Mouse (Mus musculus): Measurements from ENCODE around the gene Abi2. TPM values are rescaled to one million over a fixed set of nuclear protein-coding genes. Genes with fewer than 3 reads are reported as not detected.
"Not testable (repeated sequence)": the region's sequence is repeated elsewhere in the genome, so short reads cannot be mapped to it uniquely, and the experiment has no call there.

Abi2 gene
- 5.9 to 11.5 TPM (median 8.9 TPM) in 3 replicates for total RNA-seq (2017)

GRCm38 (mm10) chr1:60409168-60409828 lies at the start of gene Abi2:
Gene Abi2 (plus strand): TSS chr1:60409619.
- peak; percentile 57; the same call in 1 of the 2 replicates for ATAC-seq (replicated peaks; ENCODE audit: insufficient number of reproducible peaks, low FRiP score, low TSS enrichment, poor library complexity, severe bottlenecking)

DNA sequence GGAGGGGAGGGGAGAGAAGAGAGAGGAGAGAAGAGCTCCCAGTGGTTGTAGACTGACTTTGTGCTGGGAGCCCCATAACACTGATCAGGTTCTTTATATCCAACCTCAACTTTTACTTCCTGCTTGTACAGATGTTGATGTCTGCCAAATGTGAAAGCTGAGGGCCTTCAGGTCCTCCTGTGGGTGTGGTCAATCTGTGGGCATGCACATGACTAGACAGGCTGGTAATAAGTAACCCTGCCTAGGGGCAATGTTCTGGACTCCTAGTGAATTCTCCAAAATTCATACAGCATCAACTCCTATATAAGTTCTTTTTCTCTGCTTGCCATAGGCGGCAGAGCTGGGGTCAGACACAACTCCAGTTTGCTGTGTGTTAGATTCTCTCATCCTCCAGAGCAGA lies 47.8 kb upstream of the Abi2 start:
- ATAC-seq (replicated peaks; ENCODE audit: insufficient number of reproducible peaks, low FRiP score, low TSS enrichment, poor library complexity, severe bottlenecking) = no peak

GRCm38 (mm10) chr1:60376556-60376955 lies 32.9 kb upstream of the Abi2 start:
- ATAC-seq (replicated peaks; ENCODE audit: insufficient number of reproducible peaks, low FRiP score, low TSS enrichment, poor library complexity, severe bottlenecking) = no peak

DNA sequence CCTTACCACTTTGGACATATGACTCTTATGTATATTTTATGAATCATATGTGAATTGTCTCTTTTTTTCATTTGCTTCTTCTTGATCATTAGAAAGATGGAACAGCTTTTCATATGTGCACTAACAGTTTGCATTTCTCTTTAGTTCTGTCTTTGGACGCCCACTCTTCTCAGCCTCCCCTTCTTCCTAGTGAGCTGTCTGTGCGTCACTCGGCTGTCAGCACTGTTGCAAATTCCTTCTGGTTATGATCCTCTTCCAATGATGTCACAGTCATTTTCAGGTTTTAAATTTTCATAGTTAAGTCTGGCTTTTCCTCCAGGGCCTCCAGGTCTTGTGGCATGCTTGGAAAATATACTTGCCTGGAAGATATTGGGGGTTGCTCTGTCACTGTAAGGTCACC lies 27.5 kb upstream of the Abi2 start:
- ATAC-seq (replicated peaks; ENCODE audit: insufficient number of reproducible peaks, low FRiP score, low TSS enrichment, poor library complexity, severe bottlenecking) = no peak

DNA sequence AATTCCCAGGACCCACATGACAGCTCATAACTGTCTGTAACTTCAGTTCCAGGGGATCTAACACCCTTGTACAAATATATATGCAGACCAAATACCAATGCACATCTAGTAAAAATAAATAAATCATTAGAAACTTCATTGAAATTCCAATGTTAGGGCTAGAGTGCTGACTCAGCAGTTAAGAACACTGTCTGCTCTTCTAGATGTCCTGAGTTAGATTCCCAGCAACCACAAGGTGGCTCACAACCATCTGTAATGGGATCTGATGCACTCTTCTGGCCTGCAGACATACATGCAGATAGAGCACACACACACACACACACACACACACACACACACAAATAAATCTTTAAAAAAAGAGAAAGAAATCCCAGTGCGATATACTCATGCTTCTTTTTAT lies 4.6 kb upstream of the Abi2 start:
- no peak for ATAC-seq (replicated peaks; ENCODE audit: insufficient number of reproducible peaks, low FRiP score, low TSS enrichment, poor library complexity, severe bottlenecking)

- no peak for ATAC-seq (replicated peaks; ENCODE audit: insufficient number of reproducible peaks, low FRiP score, low TSS enrichment, poor library complexity, severe bottlenecking)
These were observed 785 bp upstream of the Abi2 start for GRCm38 (mm10) chr1:60408501-60409167.

- ATAC-seq (replicated peaks; ENCODE audit: insufficient number of reproducible peaks, low FRiP score, low TSS enrichment, poor library complexity, severe bottlenecking) = no peak
These were observed 754 bp downstream of the Abi2 start for GRCm38 (mm10) chr1:60409928-60410817.

DNA sequence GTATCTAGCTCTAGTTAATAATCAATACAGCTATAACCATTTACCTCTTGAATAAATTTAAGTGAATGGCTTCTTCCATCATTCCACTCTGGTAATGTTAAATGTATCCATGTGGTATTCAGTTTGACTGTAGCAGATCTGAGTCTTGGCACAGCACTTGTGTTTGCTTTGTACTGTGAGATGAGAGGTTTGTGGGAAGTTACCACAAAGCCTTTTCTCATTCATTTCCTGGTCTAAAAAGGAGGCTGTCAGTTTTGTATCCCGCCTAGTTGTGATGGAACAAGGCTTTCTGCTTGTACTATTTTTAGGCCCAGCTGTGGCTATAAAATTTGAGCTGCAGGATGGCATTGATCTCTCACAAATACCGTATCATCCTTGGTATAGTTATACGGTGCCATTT lies 7.3 kb downstream of the Abi2 start:
- no peak for ATAC-seq (replicated peaks; ENCODE audit: insufficient number of reproducible peaks, low FRiP score, low TSS enrichment, poor library complexity, severe bottlenecking)

DNA sequence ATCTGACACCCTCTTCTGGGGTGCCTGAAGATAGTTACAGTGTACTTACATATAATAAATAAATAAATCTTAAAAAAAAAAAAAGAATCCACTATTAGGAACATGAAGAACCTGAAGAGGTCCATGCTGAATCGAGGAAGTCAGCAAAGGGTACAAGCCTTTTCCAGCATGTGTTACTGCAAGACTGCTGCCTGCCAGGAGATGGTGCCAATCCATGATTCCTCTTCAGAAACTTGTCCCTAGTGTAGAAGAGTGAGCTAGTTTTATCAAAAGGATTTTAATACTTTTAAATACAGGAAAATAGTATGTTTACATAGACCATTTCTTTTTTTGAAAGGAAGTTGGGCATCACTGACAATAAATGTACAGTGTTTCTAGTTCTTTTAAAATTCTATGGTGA lies 14.5 kb downstream of the Abi2 start:
- no peak for ATAC-seq (replicated peaks; ENCODE audit: insufficient number of reproducible peaks, low FRiP score, low TSS enrichment, poor library complexity, severe bottlenecking)

DNA sequence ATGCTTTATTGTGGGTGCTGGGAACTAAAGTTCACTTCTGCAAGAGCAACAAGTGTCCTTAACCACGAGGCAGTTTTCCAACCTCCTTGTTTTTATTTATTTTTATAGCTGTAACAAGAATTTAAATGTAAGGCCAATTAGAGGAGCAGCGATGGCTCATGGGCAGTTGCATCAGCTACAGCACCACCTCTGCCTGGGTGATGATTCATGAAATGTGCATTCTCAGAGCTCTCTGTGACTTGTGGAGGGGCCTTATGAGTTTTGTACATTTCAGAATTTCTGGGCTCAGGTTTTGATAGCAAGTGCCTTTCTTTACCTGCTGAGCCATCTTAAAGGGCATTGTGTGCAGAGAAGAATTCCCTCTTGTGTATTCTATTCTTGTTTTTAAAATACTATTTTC lies 18.9 kb downstream of the Abi2 start:
- no peak for ATAC-seq (replicated peaks; ENCODE audit: insufficient number of reproducible peaks, low FRiP score, low TSS enrichment, poor library complexity, severe bottlenecking)

- ATAC-seq (replicated peaks; ENCODE audit: insufficient number of reproducible peaks, low FRiP score, low TSS enrichment, poor library complexity, severe bottlenecking) = peak; percentile 90
These were observed 19.5 kb downstream of the Abi2 start for GRCm38 (mm10) chr1:60428932-60429331.

DNA sequence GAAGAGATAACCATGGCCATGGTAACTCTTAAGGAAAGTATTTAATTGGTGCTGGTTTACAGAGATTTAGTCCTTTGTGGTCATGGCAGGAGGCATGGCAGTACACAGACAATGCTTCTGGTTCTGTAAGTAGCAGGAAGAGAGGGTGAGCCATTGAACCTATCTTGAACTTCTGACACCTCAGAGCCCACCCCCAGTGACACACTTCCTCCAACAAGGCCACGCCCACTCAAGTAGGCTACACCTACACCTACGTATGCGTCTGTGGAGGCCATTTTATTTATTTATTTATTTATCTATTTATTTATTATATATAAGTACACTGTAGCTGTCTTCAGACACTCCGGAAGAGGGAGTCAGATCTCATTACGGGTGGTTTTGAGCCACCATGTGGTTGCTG lies 22.1 kb downstream of the Abi2 start:
- ATAC-seq (replicated peaks; ENCODE audit: insufficient number of reproducible peaks, low FRiP score, low TSS enrichment, poor library complexity, severe bottlenecking) = no peak

DNA sequence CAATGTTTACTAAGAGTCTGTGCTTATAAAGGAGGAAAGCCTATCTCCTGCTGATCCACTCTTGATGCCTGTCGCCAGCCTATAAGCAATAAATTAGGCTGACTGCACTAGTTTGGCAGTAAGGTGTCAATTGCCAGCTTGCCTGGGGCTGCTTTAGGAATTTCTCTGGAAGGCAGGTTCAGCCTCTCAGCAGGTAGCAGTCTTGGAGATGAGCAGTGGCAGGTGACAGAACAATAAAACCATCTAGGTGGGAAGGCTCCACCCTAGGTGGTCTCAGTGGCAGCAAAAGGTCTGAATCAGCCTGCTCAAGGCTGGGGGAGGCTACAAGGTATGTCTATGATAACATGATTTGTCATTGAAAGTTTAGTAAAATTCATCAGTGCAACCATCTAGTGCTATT lies 23.1 kb downstream of the Abi2 start:
- no peak for ATAC-seq (replicated peaks; ENCODE audit: insufficient number of reproducible peaks, low FRiP score, low TSS enrichment, poor library complexity, severe bottlenecking)

DNA sequence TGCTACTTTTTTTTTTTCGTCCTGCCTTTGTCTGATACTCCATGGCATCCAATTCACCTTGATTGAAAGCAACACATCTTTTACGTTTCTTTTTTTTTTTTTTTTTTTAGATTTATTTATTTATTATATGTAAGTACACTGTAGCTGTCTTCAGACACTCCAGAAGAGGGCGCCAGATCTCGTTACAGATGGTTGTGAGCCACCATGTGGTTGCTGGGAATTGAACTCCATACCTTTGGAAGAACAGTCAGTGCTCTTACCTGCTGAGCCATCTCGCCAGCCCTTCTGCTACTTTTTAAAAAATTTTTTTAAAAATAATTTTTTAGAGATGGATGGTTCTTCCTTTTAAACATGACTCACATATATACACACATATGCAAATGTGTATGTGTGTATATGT lies 32.0 kb downstream of the Abi2 start:
- not testable (repeated sequence) for ATAC-seq (replicated peaks; ENCODE audit: insufficient number of reproducible peaks, low FRiP score, low TSS enrichment, poor library complexity, severe bottlenecking)

DNA sequence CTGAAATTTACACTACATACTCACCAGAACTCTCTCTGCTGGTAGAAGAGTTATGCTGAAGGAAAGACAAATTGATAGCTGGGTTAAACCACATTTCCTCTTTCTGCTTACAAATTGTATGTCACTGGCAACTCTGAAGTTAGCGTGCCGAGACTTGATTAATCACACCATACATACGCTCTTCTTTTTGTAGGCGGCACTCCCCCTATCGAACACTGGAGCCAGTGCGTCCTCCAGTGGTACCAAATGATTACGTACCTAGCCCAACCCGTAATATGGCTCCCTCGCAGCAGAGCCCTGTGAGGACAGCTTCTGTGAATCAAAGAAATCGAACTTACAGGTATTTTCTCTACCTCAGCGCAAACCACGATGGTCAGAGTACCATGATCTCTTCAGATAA lies 37.6 kb downstream of the Abi2 start:
- 0 out of 2 replicates have a peak, but pooled peaks have one; percentile 40 for ATAC-seq (replicated peaks; ENCODE audit: insufficient number of reproducible peaks, low FRiP score, low TSS enrichment, poor library complexity, severe bottlenecking)

DNA sequence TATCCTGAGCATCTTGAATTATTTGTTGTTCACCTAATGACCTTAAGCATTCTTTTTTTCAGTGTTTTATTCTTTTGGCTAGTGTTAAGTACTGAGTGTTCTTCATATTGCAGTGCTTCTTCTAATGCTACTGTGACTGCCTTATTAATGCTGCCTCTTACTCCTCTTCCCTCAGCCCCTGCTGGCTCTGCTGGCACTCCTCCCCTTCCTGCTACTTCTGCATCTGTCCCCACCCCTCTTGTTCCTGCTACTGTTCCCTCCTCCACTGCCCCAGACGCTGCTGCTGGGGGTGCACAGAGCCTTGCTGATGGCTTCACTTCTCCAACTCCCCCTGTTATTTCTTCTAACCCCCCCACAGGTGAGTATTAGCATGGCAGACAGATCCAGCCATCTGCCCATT lies 40.5 kb downstream of the Abi2 start:
- no peak for ATAC-seq (replicated peaks; ENCODE audit: insufficient number of reproducible peaks, low FRiP score, low TSS enrichment, poor library complexity, severe bottlenecking)

DNA sequence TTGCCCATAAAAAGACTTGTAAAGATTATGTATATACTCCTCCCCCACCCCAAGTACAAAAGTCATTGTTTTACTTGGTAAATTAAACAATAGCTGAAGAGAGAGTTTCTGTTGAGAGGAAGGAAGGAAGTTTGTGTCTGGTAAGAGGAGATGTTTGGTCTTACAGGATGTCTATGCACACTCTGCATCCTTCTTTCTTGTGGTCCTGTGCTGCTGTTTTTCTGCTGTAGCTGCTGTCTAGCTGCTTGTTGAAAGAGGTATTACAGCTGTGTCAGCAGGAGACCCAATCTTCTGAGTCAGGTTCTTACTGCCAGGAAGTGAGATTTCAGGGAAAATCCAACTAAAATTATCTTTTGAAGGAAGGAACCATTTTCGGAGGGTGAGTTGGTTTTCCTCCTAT lies 51.2 kb downstream of the Abi2 start:
- no peak for ATAC-seq (replicated peaks; ENCODE audit: insufficient number of reproducible peaks, low FRiP score, low TSS enrichment, poor library complexity, severe bottlenecking)

GRCm38 (mm10) chr1:60469491-60469890 lies 60.1 kb downstream of the Abi2 start:
- no peak for ATAC-seq (replicated peaks; ENCODE audit: insufficient number of reproducible peaks, low FRiP score, low TSS enrichment, poor library complexity, severe bottlenecking)

DNA sequence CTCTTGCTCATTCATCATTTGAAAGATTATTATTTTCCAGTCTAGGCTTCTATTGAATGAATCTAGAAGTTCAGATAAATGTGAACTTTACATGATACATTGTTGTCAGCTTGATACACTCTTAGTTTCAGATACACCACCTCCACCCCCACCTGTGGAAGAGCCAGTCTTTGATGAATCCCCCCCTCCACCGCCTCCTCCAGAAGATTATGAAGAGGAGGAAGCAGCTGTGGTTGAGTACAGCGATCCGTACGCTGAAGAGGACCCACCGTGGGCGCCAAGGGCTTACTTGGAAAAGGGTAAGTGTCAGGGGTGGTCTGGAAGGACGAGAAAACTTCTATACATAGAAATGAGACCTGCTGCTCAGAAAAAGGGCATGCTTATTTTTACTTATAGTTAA lies 61.1 kb downstream of the Abi2 start:
- no peak for ATAC-seq (replicated peaks; ENCODE audit: insufficient number of reproducible peaks, low FRiP score, low TSS enrichment, poor library complexity, severe bottlenecking)

GRCm38 (mm10) chr1:60481561-60481960 lies 72.1 kb downstream of the Abi2 start:
- no peak for ATAC-seq (replicated peaks; ENCODE audit: insufficient number of reproducible peaks, low FRiP score, low TSS enrichment, poor library complexity, severe bottlenecking)

All from monocyte, adult 5-6 weeks (primary cell).